Mouse (Mus musculus) adrenal gland, postnatal 0 days (tissue): ENCODE data around the gene Olfr898. TPM values are rescaled to one million over a fixed set of nuclear protein-coding genes. Genes with fewer than 3 reads are reported as not detected.

Experiments used
- polyA plus RNA-seq: library from polyadenylated mRNA; unstranded; fragments of >200 nt; fragmentation: Nextera tagmentation; extraction: Ambion mirVana; gene quantifications from 2 replicates; pipeline ENCODE4 v1.2.1, GENCODE M21; 2015

Olfr898 gene
- polyA plus RNA-seq = not detected in 2 replicates

GRCm38 (mm10) chr9:38348111-38348510 lies at the start of gene Olfr898:
Gene Olfr898, plus strand, starts transcription at chr9:38348411.

GRCm38 (mm10) chr9:38328760-38329159 lies 19.5 kb upstream of the Olfr898 start, which contains the start of gene Olfr25:
Gene Olfr25, plus strand, starts transcription at chr9:38329060.

GRCm38 (mm10) chr9:38366596-38366995 lies 18.4 kb downstream of the Olfr898 start, which contains the start of gene Olfr250:
Gene Olfr250, plus strand, starts transcription at chr9:38366896.

GRCm38 (mm10) chr9:38376786-38377185 lies 28.6 kb downstream of the Olfr898 start, which contains the start of gene Olfr251:
Gene Olfr251, plus strand, starts transcription at chr9:38377086.

GRCm38 (mm10) chr9:38401398-38401797 lies 53.2 kb downstream of the Olfr898 start, which contains the start of gene Olfr147:
Gene Olfr147, plus strand, starts transcription at chr9:38401698.

Other genes starting within 250 kb of the Olfr898 start
- gene Olfr888, start 240.3 kb upstream of the Olfr898 start, polyA plus RNA-seq = not detected in 2 replicates
- 0.97 and 1.6 TPM in 2 replicates for gene Olfr889, start 233.2 kb upstream of the Olfr898 start, polyA plus RNA-seq
- not detected in 2 replicates for gene Olfr890, start 205.9 kb upstream of the Olfr898 start, polyA plus RNA-seq
- gene Olfr891, start 167.6 kb upstream of the Olfr898 start, polyA plus RNA-seq = not detected in 2 replicates
- gene Olfr893, start 140.0 kb upstream of the Olfr898 start, polyA plus RNA-seq = not detected in 2 replicates
- not detected in 2 replicates for gene Olfr894, start 130.4 kb upstream of the Olfr898 start, polyA plus RNA-seq
- not detected in 2 replicates for gene Olfr143, start 95.6 kb upstream of the Olfr898 start, polyA plus RNA-seq
- gene Olfr895, start 80.6 kb upstream of the Olfr898 start, polyA plus RNA-seq = not detected in 2 replicates
- not detected in 2 replicates for gene Olfr896-ps1, start 57.3 kb upstream of the Olfr898 start, polyA plus RNA-seq
- not detected in 2 replicates for gene Olfr25, start 19.4 kb upstream of the Olfr898 start, polyA plus RNA-seq
- gene Olfr250, start 18.5 kb downstream of the Olfr898 start, polyA plus RNA-seq = not detected in 2 replicates
- not detected in 2 replicates for gene Olfr251, start 28.7 kb downstream of the Olfr898 start, polyA plus RNA-seq
- not detected in 2 replicates for gene Olfr147, start 53.3 kb downstream of the Olfr898 start, polyA plus RNA-seq
- not detected in 2 replicates for gene Olfr901, start 81.0 kb downstream of the Olfr898 start, polyA plus RNA-seq
- gene Olfr902, start 99.2 kb downstream of the Olfr898 start, polyA plus RNA-seq = not detected in 2 replicates
- not detected in 2 replicates for gene Olfr904, start 114.7 kb downstream of the Olfr898 start, polyA plus RNA-seq
- gene Olfr905, start 122.7 kb downstream of the Olfr898 start, polyA plus RNA-seq = not detected in 2 replicates
- not detected in 2 replicates for gene Olfr906, start 138.7 kb downstream of the Olfr898 start, polyA plus RNA-seq
- not detected in 2 replicates for gene Olfr907, start 147.4 kb downstream of the Olfr898 start, polyA plus RNA-seq
- gene Olfr911-ps1, start 173.2 kb downstream of the Olfr898 start, polyA plus RNA-seq = not detected in 2 replicates
- not detected in 2 replicates for gene Olfr910, start 189.4 kb downstream of the Olfr898 start, polyA plus RNA-seq
- gene Olfr912, start 231.8 kb downstream of the Olfr898 start, polyA plus RNA-seq = not detected in 2 replicates
- gene Olfr913, start 244.3 kb downstream of the Olfr898 start, polyA plus RNA-seq = not detected in 2 replicates